Mouse (Mus musculus): ENCODE measurements at regions not wholly inside any gene's neighbourhood (a gene's known extent, or its start where the extent isn't known, plus 50 kb on each side); places are given as distances from the start of the nearest gene placed in this dataset.

GRCm38 (mm10) chr14:61837851-61838250, 230.6 kb downstream of the Kcnrg start:
- TF ChIP-seq GATA1 (IDR thresholded peaks at IDR 0.05; ENCODE audit: borderline replicate concordance, low read length) (no peak), FLI1 (IDR thresholded peaks at IDR 0.05; ENCODE audit: low read length) (no peak)

Measured in megakaryocyte, embryonic 14.5 days (primary cell).